Mouse (Mus musculus) liver, postnatal 0 days (tissue): ENCODE measurements around the gene Rhod.

Experiments
- CTCF ChIP-seq: sonication (generic); IDR thresholded peaks from 2 replicates; pipeline ENCODE4 v1.5.1; 2016; ENCODE audit warnings: antibody characterized with exemption, low read depth
- EP300 ChIP-seq: IDR thresholded peaks from 2 replicates; pipeline ENCODE4 v1.6.1; 2016; ENCODE audit warnings: antibody characterized with exemption, low read depth, mild to moderate bottlenecking

GRCm38 (mm10) chr19:4398630-4398948 is 40.6 kb downstream of the Rhod start:
- TF ChIP-seq CTCF (no peak), EP300 (no peak)
